Mouse (Mus musculus): Measurements from ENCODE around the gene Ndufs3. TPM values are rescaled to one million over a fixed set of nuclear protein-coding genes. Genes with fewer than 3 reads are reported as not detected.

Gene Ndufs3
- polyA plus RNA-seq (2017; shearing (Covaris generic)), result 128 TPM

DNA sequence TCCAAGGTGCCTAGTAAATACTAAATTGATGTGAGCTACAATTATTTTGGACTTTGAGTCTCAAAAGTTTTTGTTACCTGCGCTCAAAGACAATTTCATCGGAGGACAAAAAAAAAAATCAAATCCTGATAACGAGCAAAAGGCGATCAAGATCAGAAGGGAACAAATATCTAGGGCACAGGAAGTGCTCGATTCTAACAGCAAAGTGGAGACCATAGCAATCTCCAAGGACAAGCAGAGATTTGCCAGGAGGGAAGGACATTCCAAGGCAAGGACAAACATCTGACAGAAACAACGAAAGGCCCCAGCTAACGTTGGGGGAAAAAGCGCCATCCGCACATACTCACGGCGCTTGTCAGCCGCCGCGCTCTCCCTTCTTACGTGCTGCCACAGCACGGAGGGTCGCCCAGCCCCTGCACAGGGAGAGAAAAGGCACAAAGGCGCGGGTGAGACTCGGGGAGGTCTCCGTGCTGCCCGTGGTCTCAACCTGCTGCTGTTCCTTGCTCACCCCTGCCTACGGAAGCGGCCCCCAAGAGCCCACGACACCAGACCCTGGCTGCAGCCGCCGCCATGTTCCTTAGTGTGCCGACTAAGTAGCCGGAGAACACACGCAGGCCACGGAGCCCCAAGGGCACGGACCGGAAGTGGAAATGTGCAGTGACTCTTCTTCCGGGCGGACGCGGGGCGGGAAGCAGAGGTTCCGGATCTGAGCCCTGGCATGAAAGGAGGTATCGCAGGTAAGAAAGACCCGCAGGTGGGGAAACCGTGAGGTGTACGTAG lies at the start of gene Ndufs3, which contains the start of gene Kbtbd4:
Ndufs3 (minus strand) TSS at position 752 of the 780 bp plus-strand sequence.
Kbtbd4 (plus strand) TSS at position 665 of the 780 bp plus-strand sequence.

DNA sequence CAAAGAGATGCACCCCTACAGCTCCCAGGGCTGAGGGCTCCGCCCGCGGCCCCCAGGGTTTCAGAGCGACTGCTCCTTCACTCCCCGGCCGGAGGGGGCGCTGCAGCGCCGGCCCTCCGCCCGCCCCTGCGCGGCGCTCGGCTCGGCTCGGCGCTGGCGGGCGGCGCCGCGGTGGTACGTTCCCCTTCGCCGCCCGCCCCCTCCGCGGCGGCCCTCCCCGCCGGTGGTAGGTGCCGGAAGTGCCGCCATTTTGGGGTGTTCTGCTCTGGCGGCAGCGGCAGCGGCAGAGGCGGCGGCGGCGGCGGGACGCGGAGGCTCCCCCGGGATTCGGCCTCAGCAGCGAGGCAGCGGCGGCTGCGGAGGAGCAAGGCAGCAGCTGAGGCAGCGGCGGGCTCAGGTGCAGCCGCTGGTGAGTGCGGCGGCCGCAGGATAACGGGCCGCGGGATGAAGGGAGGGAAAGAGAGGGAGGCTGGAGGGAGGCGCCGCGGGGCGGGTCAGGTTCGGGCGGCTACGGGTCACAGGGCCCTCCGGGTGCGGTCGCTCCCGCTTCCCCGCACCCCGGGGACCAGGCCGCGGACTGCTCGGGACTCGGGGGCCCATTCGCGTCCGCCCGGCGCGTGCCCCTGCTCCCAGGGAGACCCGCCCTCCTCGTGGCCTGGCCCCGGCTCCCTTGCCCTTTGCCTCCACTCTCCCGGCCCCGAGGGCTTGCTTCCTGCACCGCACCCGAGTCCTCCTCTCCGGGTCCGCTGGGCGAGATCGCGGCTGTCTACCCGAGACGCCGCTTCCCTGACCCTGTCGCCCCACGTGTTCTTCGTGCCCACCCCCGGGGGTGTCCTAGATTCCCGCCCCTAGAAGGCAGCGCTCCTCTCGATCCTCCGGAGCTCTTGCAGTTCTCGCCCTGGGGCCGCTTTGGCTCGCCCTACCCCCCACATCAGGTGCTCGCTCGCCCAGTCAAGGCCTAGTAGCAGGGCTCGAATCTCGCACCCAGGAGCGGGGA lies 35.9 kb upstream of the Ndufs3 start, which contains the start of gene Celf1:
Celf1 (plus strand) TSS at position 150 of the 997 bp plus-strand sequence.

DNA sequence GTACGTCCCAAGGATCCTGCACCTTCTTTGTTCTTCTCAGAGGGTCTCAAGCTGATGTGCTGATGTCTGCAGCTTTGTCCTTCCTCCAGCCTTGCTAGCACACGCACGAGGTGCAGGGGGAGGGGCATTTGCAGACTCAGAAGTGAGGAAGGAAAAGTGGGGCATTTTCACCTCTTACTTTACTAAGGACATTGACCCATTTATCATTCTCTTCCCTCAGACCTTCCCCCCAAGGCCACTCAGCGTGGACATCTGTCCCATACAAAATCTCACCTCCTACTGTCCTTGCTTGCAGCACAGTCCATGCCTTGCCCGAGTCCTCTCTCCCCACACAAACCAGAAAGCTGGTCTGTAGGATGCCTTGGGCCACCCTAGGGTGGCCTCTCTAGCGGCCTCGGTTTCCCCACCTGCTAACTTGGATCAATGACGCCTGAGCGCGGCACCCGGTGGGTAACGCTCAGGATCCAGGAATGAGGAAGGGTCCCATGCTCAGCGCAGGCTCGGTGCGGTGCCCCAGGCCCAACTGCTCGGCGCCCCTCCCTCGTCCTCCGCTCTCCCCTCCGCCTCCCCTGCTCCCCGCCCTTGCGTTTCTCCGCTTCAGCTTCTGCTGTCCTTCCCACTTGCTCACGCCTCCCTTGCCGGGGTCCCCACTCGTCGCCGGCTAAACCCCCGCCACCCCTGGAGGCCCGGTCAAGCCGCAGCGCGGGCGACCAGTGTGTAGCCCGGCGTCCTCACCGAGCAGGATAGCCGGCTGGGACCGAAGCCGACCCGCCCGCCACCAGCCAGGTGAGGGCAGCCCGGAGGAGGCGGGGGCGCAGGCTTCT lies 19.2 kb downstream of the Ndufs3 start, which contains the start of gene C1qtnf4:
C1qtnf4 (plus strand) TSS at position 643 of the 824 bp plus-strand sequence.

DNA sequence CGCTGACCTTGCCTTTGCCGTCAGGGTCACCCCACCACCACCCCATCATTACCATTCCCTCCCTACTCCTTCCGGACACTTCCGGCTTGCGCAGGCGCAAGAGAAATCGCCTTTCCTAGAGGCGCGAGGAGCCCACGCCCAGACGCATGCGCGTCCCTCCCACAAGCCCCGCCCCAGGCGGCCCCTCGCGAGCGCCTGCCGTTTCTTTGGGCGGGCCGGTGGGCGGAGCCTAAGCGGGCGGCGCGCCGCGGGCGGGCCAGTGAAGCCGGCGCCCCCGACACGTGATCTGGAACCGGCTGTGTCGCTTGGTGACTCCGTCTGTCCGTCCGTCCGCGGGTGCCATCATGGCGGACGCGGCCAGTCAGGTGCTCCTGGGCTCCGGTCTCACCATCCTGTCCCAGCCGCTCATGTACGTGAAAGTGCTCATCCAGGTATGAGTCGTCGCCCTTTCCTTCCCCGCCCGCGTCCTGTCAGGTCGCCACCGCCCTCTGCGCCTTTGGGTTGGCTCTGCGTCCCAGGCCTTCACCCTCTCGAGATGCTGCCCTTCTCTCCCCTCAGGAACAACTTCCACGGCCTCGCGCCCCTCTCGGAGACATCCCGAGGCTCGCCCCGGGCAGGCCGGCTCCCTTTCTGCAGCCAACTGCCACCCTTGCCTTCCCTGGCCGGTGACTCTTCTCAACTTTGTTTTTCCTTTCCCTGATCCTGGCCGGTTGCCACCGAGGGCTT lies 57.5 kb downstream of the Ndufs3 start, which contains the start of gene Mtch2:
Mtch2 (plus strand) TSS at position 201 of the 726 bp plus-strand sequence.

Other genes with a start within 250 kb of the Ndufs3 start
- gene Nup160, start 227.6 kb downstream of the Ndufs3 start, polyA plus RNA-seq (2017; shearing (Covaris generic)), result 45.6 TPM
- 373 TPM for gene Fnbp4, start 159.5 kb downstream of the Ndufs3 start, polyA plus RNA-seq (2017; shearing (Covaris generic))
- gene Agbl2, start 122.1 kb downstream of the Ndufs3 start, polyA plus RNA-seq (2017; shearing (Covaris generic)), result not detected
- gene Mtch2, start 57.7 kb downstream of the Ndufs3 start, polyA plus RNA-seq (2017; shearing (Covaris generic)), result 122 TPM
- 2.3 TPM for gene C1qtnf4, start 19.0 kb downstream of the Ndufs3 start, polyA plus RNA-seq (2017; shearing (Covaris generic))
- 26.6 TPM for gene Kbtbd4, start 87 bp downstream of the Ndufs3 start, polyA plus RNA-seq (2017; shearing (Covaris generic))
- gene Celf1, start 35.6 kb upstream of the Ndufs3 start, polyA plus RNA-seq (2017; shearing (Covaris generic)), result 173 TPM
- 0.70 TPM for gene Rapsn, start 130.8 kb upstream of the Ndufs3 start, polyA plus RNA-seq (2017; shearing (Covaris generic))
- gene Psmc3, start 149.2 kb upstream of the Ndufs3 start, polyA plus RNA-seq (2017; shearing (Covaris generic)), result 189 TPM
- 17.6 TPM for gene Slc39a13, start 165.6 kb upstream of the Ndufs3 start, polyA plus RNA-seq (2017; shearing (Covaris generic))
- not detected for gene Spi1, start 177.6 kb upstream of the Ndufs3 start, polyA plus RNA-seq (2017; shearing (Covaris generic))
- gene Mybpc3, start 213.3 kb upstream of the Ndufs3 start, polyA plus RNA-seq (2017; shearing (Covaris generic)), result 0.09 TPM

Data from naive thymus-derived CD4-positive, alpha-beta T cell, adult 5 months (primary cell).